Mouse (Mus musculus) 3T3-L1 (cell line): ENCODE measurements around the gene Slain1.
A peak's percentile ranks its signal among the peaks of the same experiment; 100 is the strongest.

Experiments used
- DNase-seq: peaks from one replicate; pipeline ENCODE4 v3.0.0-alpha.2; 2015; ENCODE audit warnings: low read depth, low spot score

Slain1 gene

DNA sequence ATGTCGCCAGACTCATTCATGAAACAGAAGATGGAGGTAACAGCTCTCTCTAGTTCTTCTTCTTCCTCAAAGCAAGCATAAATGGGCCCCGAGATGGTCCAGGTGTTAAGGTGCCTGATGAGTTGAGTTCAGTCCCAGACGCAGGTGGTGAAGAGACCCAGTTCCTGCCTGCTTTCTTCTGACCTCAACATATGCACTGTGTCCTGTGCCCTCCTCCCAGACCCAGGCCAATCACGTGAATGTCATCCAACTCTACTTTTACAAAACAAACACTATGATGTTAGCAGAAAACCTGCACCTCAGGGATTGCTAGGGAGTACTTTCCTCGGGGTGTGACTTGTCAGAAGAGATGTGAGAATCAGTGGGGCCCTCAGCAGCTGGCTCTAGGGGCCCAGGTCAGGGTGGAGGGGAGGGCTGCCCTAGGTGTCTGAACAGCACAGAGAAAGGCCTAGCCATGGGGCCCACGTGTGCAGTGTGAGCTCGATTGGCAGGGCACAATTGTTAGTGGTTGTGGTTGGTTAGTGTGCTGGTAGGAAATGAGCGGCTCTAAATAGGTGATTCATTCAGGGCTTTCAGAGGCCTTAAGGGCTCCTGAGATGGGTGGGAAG is 16.4 kb downstream of the Slain1 start:
- DNase-seq: no peak

DNA sequence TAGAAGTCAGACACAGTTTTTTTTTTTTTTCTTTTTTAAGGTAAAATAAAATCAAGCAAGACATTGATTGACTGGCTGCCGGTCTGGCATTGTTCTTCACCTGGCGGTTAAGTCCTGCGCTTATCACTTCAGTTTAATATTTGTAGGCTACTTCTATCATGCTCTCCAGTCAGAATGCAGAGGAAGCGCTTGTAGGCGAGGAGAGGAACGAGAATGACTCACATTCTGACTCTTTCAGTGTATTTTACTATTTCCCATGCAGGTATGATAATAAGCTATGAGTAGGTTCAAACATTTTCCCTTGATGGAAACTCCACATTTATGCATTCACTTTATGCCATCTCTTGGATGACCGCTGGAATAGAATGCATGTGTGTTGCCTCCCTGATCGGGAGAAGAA is 17.0 kb downstream of the Slain1 start:
- no peak for DNase-seq

DNA sequence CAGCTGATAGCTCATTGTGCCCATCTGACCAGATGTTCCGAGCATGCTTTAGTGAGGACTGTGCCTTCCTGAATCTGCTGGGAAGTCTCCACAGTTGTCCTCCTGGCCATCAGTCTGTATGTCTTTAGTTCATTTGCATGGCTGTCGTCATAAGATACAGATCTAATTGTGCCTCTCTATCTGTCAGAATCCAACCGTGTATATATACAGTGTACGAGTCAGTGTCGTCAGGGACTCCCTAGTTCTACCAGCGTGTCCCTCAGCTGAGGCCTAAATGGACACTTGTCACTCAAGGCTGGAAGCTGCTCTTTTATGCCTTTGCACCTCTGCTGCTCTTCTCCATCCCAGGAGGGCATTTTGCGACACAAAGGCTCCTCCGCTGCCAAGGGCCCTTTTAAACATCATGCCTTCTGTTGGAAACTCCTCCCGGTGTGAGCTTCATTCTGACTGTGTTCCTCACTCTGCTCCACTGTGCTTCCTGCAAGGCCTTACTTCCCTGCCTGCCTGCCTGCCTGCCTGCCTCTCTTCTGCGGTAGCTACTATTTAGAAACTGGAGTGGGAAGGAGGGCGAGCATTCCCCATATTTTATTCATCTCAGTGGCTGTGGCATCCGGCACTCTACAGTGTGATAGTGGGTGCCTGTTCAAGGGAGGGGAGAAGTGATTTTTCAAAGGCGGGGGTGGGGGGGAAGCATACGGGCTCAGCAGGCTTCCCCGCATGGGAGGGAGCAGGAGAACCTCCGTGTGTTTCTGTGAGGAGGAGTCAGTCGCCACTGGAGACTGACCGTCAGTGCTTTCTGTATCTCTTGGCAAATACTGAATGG is 29.6 kb downstream of the Slain1 start:
- no peak for DNase-seq

DNA sequence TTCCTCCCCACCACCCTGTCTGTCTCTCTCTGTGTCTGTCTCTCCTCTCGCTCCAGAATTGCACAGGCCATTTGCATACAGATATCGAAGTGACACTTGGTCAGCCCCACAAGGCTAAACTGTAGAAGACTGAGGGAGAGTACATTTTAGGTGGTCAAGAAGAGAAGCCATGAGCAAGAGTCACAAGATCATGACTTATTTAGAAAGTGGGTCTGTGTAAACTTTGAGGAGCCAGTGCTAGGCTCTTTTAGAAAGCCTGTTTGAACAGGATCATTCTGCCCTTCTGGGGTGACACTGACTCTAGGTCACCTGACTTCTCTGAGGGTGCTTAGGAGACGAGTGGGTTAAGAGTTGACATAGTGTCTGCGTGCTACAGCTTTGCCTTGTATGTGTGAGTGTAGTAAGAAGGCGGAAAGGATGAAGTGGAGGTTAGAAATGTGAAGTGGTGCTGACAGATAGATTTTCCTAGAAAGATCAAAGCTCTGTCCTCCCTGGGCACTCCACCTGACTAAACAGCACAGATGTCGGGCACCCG is 30.3 kb downstream of the Slain1 start:
- DNase-seq: no peak

DNA sequence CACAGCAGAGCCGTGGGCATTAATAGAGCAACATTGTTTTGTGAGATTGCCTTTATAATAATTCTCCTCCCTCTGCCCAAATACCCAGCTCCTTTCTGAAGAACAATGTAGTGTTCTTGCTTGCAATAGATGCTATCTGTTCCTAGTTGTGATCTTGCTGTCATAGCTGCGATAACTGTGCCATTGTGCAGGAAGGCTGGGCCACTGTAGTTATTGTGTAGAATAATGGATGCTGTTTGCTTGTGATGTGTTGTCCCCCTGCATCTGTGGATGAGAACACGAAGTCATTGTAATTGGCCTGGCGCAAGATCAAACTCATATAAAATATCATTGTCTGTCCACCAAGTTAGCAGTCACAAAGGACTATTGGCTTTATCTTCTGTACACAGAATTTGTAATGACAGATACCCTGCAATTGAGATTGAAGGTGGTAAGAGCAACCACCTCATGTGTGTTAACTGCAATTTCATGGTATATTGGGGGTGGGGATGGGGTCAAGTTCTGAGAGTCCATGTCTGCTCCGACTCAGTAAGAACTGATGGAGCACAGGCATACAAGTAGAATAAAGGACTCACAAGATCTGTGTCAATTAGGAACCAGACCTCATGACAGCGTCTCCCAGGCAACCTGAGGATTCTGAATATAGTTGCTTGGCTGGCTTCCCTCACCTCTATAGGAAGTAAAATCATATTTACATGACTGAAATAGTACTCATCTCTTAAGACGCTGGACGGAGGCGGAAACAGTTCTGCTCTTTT is 32.8 kb downstream of the Slain1 start:
- no peak for DNase-seq

DNA sequence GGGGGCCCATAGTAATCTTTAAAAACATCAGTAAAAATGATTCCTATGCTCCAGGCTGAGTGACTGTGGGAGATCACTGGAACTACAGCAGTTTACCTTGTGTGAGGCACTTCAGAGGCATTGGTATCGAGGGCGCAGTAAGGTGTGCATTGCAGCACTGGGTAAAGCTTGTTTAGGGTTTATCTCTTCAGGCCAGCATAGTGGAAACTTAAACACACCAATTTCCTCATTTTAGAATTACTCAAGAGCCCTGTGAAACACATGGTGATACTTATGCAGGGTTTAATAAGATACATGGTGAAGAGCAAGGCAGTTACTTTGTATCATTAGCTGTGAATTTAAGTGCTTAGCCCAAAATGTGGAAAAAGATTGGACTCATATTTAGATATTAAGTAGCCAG is 37.0 kb downstream of the Slain1 start:
- no peak for DNase-seq

DNA sequence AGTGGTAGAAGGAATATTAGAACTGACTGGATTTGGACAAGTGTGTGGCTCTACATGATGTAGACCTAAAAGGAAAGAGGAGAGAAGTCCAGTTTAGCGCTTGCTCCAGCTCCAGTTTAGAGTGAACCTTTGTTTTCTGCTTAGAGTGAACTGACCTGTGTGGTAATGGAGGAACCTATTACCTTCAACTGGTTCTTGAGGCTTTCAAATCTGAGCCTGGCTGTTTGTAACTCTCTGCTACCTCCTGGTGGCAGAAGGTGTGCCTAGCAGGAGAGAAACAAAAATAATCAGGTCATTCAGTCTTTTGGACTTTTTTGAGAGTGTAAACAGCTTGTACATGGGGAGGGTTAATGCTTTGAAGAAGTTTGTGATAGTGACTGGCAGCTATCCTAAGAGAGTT is 44.3 kb downstream of the Slain1 start:
- DNase-seq: peak; percentile 54

DNA sequence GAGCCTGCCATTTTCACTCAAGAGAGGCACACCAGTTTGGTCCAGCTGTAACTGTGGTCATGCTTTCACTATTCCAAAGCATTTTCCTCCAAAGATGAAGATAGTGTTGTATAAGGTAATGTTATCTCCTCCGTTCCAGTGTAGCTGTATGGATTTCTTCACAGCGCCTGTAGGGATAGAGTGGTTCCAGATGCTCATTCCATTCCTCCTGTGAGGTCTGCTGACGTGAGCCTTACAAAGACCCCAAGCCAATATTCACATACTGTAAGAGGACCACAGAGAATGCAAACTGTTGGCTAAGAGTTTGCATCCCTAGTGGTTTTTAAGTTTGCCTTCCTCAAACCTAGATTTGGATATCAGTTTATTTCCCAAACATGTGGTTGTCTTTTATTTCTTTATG is 45.6 kb downstream of the Slain1 start:
- DNase-seq: no peak

DNA sequence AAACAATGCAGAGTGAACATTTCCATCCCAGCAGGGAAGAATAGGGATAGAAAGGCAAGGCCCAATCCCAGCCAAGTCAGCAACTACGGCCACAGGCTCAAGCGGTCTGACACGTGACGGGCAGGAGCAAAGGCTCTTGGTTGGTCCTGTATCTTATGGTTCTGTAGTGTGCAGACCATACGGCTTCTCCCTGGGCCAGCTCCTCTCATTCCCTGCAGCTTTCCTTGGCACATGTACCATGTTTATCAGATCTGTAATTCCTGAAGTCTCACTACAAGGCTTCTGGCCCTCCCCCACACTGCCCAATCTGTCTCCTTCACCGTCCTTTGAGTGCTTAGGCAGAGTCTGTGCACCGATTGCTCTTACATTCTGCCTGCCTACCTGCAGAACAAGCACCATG is 47.1 kb downstream of the Slain1 start:
- DNase-seq: no peak

DNA sequence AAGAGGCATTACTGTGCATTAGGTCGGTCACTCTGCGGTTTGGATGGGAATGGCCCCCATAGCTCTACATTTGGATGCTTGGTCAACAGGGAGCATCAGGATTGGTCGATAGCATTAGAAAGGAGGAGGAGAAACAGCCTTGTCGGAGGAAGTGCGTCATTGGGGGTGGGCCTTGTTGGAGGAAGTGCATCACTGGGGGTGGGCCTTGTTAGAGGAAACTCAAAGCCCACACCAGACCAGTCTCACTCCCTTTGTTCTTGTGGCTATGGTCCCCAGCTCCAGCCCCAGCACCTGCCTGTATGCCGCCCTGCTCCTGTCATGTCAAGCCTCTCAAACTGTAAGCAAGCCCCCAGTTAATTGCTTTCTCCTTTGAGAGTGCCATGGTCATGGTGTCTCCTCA is 49.3 kb downstream of the Slain1 start:
- DNase-seq: no peak

DNA sequence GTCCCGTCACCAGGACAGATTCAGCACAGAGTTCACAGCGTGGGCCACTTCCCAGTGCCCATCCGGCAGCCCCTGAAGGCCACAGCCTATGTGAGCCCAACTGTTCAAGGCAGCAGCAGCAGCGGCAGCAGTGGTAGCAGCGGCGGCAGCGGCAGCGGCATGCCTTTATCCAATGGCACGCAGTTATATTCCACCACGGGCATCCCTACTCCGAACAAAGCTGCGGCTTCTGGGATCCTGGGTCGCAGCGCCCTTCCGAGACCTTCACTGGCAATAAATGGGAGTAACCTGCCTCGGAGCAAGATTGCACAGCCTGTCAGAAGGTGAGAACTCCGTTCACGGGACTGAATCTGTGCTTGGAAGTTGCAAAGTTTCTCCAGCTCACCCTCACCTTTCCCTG is 52.5 kb downstream of the Slain1 start:
- DNase-seq: no peak

DNA sequence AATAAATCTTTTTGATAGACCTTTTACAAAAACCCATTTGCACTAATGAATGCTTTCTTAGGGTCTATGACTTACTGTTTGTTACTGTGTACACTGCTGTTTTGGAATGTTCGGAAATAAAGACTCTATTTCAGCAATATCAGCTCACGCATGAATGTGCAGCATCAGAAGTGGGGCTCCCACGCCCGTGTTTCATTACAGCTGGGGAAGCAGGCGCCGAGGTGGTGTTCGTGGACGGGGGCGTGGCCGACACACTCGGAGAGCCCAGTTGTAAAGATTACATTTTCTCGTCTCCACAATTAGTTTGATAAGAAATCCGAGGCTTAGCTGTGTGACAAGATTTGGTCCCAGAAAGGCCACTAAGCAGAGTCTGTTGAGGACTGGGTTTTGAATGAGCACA is 54.7 kb downstream of the Slain1 start:
- no peak for DNase-seq

DNA sequence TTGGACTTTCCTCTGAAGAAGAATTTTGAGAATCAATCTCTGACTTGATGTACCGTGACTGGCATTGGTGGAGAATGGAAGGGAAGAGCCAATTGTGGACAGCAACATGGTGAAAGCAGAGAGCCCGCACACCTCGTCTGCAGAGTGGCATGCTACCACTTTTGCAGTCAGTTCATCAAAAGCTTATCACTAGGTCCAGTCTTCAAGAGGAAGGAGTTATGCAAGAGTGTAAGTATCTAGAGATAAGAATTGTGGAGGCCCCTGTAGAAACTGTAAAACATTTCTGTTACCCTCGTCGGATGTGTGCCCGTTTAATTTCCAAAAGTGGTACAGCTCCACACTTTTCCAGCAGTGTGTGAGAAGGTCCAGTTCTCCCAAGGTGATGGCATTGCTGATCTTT is 56.3 kb downstream of the Slain1 start:
- DNase-seq: no peak

DNA sequence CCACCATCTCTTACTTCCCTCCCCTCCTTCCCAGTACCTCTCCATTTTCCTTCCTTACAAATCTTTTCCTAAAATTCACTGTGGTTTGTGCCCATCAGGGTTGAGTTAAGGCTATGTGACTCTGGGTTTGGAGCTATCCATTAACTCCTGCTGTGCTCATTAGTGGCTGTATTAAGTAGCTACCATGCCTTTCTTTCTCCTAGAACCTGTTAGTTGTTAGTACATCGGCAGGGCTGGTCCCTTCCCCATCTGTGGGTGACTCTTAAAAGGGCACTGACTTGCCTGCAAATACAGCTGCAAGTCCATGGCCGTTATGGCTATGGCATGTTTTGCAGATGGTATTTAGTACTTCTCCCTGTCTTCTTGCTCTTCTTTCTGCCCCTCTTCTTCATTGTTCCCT is 58.6 kb downstream of the Slain1 start:
- no peak for DNase-seq

DNA sequence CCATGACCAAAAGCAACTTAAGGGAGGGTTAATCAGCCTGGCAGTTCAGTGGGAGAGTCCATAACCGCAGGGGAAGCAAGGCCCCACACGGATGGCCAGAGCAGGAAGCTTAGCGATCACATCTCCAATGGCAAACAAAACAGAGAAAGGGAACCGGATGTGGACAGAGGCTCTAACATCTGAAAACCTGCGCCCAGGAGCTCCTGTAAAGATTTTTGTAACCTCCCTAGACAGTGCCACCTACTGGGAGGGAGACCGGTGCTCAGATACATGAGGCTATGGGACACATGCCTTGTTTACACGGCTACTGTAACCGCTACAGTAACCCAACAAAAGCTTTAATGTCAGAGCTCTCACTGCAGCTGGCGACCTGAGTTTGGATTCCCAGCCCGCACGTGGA is 59.2 kb downstream of the Slain1 start:
- no peak for DNase-seq

DNA sequence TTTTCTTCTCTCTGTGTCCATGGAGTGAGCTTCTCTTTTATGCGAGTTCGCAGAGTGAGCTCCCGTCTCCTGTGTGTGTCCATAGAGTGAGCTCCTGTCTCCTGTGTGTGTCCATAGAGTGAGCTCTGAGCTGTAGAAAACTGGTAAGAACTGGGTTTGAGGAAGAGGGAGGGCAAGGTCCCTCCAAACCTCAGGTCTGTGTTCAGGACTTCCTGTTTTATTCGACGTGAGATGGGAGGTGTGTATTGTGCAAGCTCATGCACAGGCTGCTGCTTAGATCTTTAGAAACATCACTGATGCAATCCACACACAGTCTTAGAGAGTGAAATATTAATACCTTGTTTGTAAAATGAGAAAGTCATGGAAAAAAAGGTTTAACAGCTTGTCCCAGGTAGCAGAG is 63.0 kb downstream of the Slain1 start:
- DNase-seq: no peak

DNA sequence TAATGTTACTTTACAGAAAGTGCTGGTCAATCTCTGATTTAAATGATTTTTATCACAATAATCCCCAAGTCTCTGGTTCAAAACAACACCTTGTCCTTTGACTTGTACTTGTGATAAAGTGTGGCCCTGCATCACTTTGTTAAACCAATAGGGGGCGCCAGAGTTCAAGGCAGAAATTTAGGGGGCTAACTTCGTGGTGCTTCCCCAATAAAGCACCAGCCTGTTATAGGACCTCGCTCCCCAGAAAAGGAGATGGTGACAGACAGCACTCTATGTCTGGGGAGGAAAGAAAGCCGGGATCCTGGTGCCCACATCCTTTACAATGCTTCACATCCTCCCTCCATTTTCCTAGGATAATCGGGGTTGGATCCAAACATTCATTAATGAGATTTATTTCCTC is 67.5 kb downstream of the Slain1 start:
- DNase-seq: no peak

DNA sequence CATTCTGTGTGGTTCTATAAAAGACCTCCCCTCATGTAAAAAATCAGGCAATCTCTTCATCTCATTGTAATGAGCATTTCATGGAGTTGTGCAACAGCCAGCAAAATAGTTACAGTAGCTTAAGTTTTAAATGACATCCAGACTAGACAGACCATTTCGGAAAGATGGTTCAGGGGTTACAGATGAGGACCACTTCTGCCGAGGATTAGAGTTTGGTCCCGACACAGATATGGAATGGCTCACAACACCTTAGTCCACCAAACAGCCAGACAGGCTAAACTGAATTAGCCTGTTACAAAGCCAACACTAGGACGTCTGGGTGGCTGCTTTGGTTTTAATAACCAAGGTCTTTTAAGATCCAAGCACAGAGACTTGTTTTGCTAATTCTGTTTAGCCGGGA is 68.0 kb downstream of the Slain1 start:
- no peak for DNase-seq

DNA sequence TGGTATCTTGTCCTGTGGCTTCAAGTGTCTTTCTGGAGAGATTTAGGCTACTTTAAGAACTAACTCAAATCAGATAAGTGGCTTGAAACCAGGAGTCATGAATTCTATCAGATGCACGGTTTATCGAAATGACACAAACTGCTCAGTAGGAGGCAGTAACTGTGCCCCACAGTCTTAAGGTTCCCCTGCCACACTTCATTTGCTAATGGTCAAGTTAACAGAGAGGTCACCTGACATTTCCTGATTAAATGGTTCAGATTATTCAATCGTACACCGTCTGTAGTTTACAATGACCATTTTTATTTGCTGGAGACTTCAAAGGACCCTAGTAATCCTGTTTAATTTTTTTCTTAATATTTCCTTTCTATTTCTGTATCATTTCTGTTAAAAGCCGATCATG is 68.4 kb downstream of the Slain1 start:
- no peak for DNase-seq

DNA sequence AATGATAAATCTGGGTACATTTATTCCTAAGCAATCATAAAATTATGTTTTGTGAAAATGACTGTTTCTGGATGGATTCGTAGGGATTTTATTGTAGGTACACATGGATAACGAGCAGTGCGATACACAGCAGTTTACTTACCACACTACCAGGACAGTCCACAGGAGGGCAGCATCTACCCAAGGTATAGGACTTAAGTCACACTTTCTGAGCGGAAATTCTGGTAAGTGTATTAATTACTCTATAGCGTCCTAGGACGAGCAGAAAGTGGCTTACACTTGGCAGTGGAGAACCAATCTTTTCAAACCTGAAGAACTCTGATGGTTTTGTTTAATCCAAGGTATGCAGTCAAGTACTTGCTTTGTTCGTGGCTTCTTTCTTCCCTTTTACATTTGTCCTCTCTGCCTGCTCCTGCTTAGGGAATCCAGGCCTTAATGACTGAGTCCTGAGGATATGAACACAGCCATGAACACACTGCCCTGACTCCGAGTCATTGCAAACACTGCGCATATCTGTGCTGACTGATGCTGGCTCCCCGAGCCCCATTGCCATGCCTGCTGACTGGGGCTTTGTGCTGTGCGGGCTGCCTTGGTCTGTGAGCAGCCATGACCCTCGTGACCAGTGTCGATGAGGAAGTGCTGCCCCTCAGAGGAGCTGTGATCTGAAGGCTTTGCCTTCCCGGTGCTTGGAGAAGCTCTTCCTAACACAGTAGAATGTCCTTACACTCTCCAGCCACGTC is 69.0 kb downstream of the Slain1 start:
- peak; percentile 83 for DNase-seq

DNA sequence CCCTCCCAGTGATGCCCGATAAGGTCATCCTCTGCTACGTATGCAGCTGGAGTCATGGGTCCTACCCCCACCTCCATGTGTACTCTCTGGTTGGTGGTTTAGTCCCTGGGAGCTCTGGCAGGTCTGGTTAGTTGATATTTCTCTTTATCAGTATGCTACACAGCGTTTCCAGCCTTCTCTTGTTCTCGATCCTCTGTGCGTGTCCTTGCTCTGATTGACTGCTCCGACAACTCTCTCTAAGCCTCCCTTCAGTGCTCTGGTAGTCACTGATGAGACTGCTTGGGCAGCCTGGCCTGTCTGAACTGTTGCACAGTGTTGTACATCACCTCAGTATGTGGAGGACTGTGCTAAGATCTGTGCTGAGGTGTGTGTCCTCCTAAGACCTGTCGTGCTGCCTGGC is 70.1 kb downstream of the Slain1 start:
- DNase-seq: no peak
